Mouse (Mus musculus): ENCODE measurements around the gene Gabrg3.

- TF ChIP-seq CTCF (IDR thresholded peaks at IDR 0.05), result no peak
- no peak for TF ChIP-seq POLR2A (IDR thresholded peaks at IDR 0.05; ENCODE audit: insufficient read depth, low read depth, low read length)
Measured at GRCm38 (mm10) chr7:57386517-57387340, at the start of gene Gabrg3.
